Mouse (Mus musculus) small intestine, adult 2 months (tissue): ENCODE data around the gene Csrnp3.

ENCODE experiments used
- CTCF ChIP-seq: fragments of 200-500 bp; IDR thresholded peaks from 2 replicates; pipeline ENCODE4 v1.5.1; 2012; ENCODE audit warnings: low read depth, mild to moderate bottlenecking, control low read depth, inconsistent platforms, low read length, moderate library complexity, mixed read lengths; ENCODE audit not compliant: insufficient replicate concordance, insufficient read length; ENCODE audit errors: extremely low read depth
- POLR2A ChIP-seq: fragments of 200-500 bp; IDR thresholded peaks from 2 replicates; pipeline ENCODE4 v1.6.1; 2012; ENCODE audit warnings: low read depth, mild to moderate bottlenecking, control low read depth, inconsistent platforms, low read length, moderate library complexity

GRCm38 (mm10) chr2:65955804-65956203 is 110.2 kb downstream of the Csrnp3 start:
- no peak for TF ChIP-seq POLR2A
- TF ChIP-seq CTCF, result no peak
